Comparison of ENCODE assay signal across 8 mouse cellular contexts in the genomic region with DNA sequence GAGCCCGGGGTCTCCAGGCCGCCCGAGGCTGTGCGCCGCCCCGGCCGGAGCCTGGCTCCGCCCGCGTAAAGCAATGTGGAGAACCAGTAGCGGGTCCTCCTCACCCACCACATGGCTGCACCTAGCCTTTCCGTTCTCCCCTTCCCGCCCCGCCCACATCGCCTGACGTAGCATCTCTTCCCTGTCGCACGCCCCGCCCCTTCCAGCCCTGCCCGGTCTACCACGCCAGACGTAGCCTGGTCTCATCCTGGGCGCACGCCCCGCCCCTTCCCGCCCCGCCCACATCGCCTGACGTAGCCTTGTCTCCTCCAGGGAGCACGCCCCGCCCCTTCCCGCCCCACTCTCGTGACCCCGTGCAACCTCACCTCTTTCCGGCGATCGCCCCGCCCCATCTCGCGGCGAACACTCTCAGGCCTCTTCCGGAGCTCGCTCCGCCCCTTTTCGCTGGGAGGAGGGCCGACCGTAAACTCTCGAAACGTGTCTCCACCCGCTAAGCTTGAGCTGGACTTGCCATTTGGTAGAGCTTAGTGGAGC. TPM values are rescaled to one million over a fixed set of nuclear protein-coding genes. Genes with fewer than 3 reads are reported as not detected.
DNase-seq lines count a peak whose midpoint lies in the region; ATAC-seq and TF ChIP-seq lines count a peak whose summit lies in the region.

A gene (plus strand): TSS at position 439 of the 534 bp plus-strand sequence.

- no peaks in the 10 kb centered on the region for H3K9me3 ChIP-seq in kidney, embryonic 14.5 days (ENCODE audit: control insufficient read depth, low read length)
- H3K9me3 ChIP-seq in limb, embryonic 15.5 days, result no peaks in the 10 kb centered on the region

- no peaks in the 10 kb centered on the region; the same call in 1 of the 2 replicates for H3K36me3 ChIP-seq in kidney, embryonic 14.5 days (ENCODE audit: control insufficient read depth, insufficient read depth, low read length)
- no peaks in the 10 kb centered on the region; the same call in 1 of the 2 replicates for H3K36me3 ChIP-seq in limb, embryonic 15.5 days

- H3K4me1 ChIP-seq in bone marrow macrophage, adult 2 months (ENCODE audit: control insufficient read depth, insufficient read depth, low read length), result 0 out of 2 replicates have a peak, but pooled peaks cover 2% of the 10 kb centered on the region
- H3K4me1 ChIP-seq in embryonic fibroblast, embryonic 13.5 days (ENCODE audit: control insufficient read depth, insufficient read depth, low read length), result peaks cover 7% of the 10 kb centered on the region
- peaks cover 5% of the 10 kb centered on the region for H3K4me1 ChIP-seq in kidney, embryonic 14.5 days (ENCODE audit: control insufficient read depth, insufficient read depth, low read length)
- H3K4me1 ChIP-seq in limb, embryonic 15.5 days, result peaks cover 16% of the 10 kb centered on the region

- peak; percentile 95 for ATAC-seq in kidney, embryonic 14.5 days (ENCODE audit: low FRiP score, low TSS enrichment)
- peak; percentile 96 for ATAC-seq in limb, embryonic 15.5 days (ENCODE audit: insufficient number of reproducible peaks, low FRiP score, low TSS enrichment, low read depth)

- H3K27me3 ChIP-seq in kidney, embryonic 14.5 days (ENCODE audit: control insufficient read depth, insufficient read depth, low read length), result no peaks in the 10 kb centered on the region
- H3K27me3 ChIP-seq in limb, embryonic 15.5 days, result no peaks in the 10 kb centered on the region

- TF ChIP-seq CTCF in bone marrow macrophage, adult 2 months (IDR thresholded peaks at IDR 0.05; ENCODE audit: low read depth, low read length), result no peak
- TF ChIP-seq CTCF in embryonic fibroblast, embryonic 13.5 days (IDR thresholded peaks at IDR 0.05; ENCODE audit: borderline replicate concordance, insufficient read depth, low read length), result no peak

- H3K9ac ChIP-seq in kidney, embryonic 14.5 days (ENCODE audit: low read depth, low read length), result peak within 1 kb of the TSS; percentile 86
- H3K9ac ChIP-seq in limb, embryonic 15.5 days, result peak within 1 kb of the TSS; percentile 76

- peak; percentile 91 for TF ChIP-seq POLR2A in bone marrow macrophage, adult 2 months (IDR thresholded peaks at IDR 0.05; ENCODE audit: borderline replicate concordance, low read depth, low read length)
- TF ChIP-seq POLR2A in embryonic fibroblast, embryonic 13.5 days (IDR thresholded peaks at IDR 0.05; ENCODE audit: low read depth, low read length), result peak; percentile 86

- H3K4me3 ChIP-seq in bone marrow macrophage, adult 2 months (ENCODE audit: insufficient read depth, low read length), result peak within 1 kb of the TSS; percentile 95
- peak within 1 kb of the TSS; percentile 77 for H3K4me3 ChIP-seq in embryonic fibroblast, embryonic 13.5 days (ENCODE audit: insufficient read depth, low read length)
- H3K4me3 ChIP-seq in kidney, embryonic 14.5 days (ENCODE audit: low read length), result peak within 1 kb of the TSS; percentile 95
- peak within 1 kb of the TSS; percentile 96 for H3K4me3 ChIP-seq in limb, embryonic 15.5 days

- DNase-seq in A20 (ENCODE audit: low read depth, low spot score), result peak; percentile 100
- DNase-seq in heart, adult 9 months (ENCODE audit: low spot score in 2 of 2), result peak; percentile 94 to 96
- peak; percentile 91 to 93 for DNase-seq in monocyte, adult 2 months (ENCODE audit: low read depth in 1 of 2, low spot score in 2 of 2)
- DNase-seq in spleen, postnatal 36 days (ENCODE audit: low spot score in 2 of 2), result peak; percentile 98 to 100

- WGBS in kidney, embryonic 14.5 days, result under 1% methylated on average over 50 of the region's 50 CpGs
- WGBS in limb, embryonic 15.5 days, result under 1% methylated on average over 49 of the region's 50 CpGs

- peak within 1 kb of the TSS; percentile 95 for H3K27ac ChIP-seq in bone marrow macrophage, adult 2 months (ENCODE audit: insufficient read depth, low read depth, low read length)
- H3K27ac ChIP-seq in embryonic fibroblast, embryonic 13.5 days (ENCODE audit: insufficient read depth, low read length), result peak within 1 kb of the TSS; percentile 73
- peak within 1 kb of the TSS; percentile 93 for H3K27ac ChIP-seq in kidney, embryonic 14.5 days (ENCODE audit: low read depth, low read length)
- H3K27ac ChIP-seq in limb, embryonic 15.5 days, result peak within 1 kb of the TSS; percentile 95

- peak within 1 kb of the TSS; percentile 91 for H3K4me2 ChIP-seq in kidney, embryonic 14.5 days (replicated peaks; ENCODE audit: low read depth, low read length)
- peak within 1 kb of the TSS; percentile 82 for H3K4me2 ChIP-seq in limb, embryonic 15.5 days

RNA-seq across cellular contexts. Expression of the gene that starts here (rescaled TPM):
- 4.8 and 6.6 TPM in 2 replicates for polyA plus RNA-seq in bone marrow macrophage, adult 2 months (2012; ENCODE audit: insufficient read depth, insufficient read length, missing spikeins)
- 23.6 and 34.7 TPM in 2 replicates for polyA plus RNA-seq in embryonic fibroblast, embryonic 13.5 days (2011; ENCODE audit: insufficient read length, low read depth, missing spikeins)
- 31.9 and 45.3 TPM in 2 replicates for polyA plus RNA-seq in kidney, embryonic 14.5 days (2014; fragmentation: Nextera tagmentation; extraction: Ambion mirVana)
- polyA plus RNA-seq in limb, embryonic 15.5 days (2015; fragmentation: Nextera tagmentation; extraction: Ambion mirVana), result 33.9 and 36.1 TPM in 2 replicates

Comparison
In these comparisons a context has a peak if more than half of its experiments do, and no peak if none do; other contexts are left out.
1. Peak in every context shown above with its lines: DNase-seq, ATAC-seq, H3K4me3 ChIP-seq and H3K27ac ChIP-seq.